Mouse (Mus musculus) left cerebral cortex, postnatal 10 days (tissue): ENCODE data around the gene Bmpr2. TPM values are rescaled to one million over a fixed set of nuclear protein-coding genes. Genes with fewer than 3 reads are reported as not detected.
A peak's percentile ranks its signal among the peaks of the same experiment; 100 is the strongest.

Source experiments
- DNase-seq, 2 experiments: peaks; one replicate each; pipeline ENCODE4 v3.0.0; 2021 to 2022; ENCODE audit warnings: low spot score in 2 of 2, mixed read lengths in 1 of 2; ENCODE audit errors: extremely low spot score in 1 of 2
- intact Hi-C: fragments of 180-260 bp; cut with DNase I; formaldehyde crosslinking; loops from one replicate; pipeline ENCODE4 v1.15.1; 2025
- total RNA-seq, 2 experiments: library from RNA; stranded (reverse); gene quantifications; 2 replicates each; pipeline ENCODE4 v1.2.3; 2021

The Bmpr2 gene
- total RNA-seq, 2 experiments from 2014 or later = 106 to 114 TPM

DNA sequence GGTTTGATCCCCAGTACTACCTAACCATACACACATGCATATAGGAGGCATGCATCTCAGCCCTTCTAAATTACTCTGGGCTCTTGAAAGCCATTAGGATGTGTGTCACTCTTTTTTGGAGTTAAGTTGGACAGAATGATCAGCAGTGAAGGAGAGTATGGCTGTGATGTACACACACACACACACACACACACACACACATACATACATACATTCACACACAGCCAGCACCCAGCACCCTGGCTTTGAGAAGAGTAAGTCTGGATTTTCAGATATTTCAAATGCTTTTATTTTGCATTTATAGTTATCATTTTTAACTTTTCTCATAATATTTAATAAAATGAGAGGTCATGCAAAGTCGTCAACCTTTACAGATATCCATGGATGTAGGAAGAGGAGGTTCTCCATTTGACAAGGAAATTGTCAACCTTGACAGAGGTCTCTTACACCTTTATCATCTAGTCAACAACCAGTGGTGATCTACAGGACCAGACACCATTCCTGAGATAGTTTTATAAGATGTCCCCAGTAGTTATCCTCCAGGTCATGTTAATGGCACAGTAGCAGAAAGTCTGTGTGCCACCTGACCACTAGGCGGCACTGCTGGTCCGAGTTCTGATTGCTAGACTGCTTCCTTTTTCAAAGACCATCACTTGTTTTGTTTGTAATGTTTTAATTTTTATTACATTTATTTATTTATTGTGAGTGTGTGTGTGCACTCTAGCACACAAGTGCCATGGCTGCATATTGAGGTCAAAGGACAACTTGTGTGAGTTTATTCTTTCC is 120.3 kb downstream of the Bmpr2 start:
- DNase-seq = peak; percentile 60 to 84
- intact Hi-C loops = loop anchor here (5.0 kb wide), 1 partner anchor 119 kb away; no protein-coding TSS in a partner anchor

DNA sequence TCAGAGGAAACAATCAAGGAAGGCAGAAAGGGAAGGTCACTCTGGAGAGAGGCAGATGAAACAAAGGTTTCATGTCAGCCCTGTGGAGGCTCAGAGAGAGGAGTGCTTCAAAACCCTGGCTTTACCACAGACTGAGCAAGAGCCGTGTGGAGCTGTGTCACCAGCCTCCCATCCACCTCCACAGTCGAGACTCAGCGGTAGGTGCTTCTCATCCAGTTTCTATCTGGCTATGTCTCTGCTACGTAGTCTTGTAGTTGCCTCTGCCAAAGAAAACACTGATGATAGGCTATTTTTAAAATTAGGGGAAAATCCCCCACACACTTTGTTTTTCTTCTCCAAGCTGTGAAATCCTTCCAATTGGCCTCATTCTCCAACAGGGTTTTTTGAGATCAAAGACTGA is 123.7 kb downstream of the Bmpr2 start:
- no peak for DNase-seq
- intact Hi-C loops = no loop called here

DNA sequence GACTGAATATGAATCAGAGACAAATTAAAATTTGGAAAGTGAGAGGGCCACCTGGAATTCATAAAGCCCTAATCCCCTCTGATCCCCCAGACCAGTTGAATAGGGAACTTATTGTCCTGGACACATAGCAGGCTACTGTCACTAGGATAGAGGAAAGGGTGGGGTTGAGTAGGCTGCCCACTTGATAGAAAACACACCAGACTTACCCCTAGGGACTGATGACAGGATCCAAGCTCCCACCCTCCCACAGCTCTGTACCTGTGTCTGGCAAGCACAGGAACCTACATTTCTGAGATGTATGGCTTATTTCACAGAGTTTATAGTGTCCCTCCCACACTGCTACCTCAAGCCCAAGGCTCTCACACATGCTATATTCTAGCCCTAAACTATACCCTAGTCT is 124.8 kb downstream of the Bmpr2 start:
- no peak for DNase-seq
- intact Hi-C loops = no loop called here

DNA sequence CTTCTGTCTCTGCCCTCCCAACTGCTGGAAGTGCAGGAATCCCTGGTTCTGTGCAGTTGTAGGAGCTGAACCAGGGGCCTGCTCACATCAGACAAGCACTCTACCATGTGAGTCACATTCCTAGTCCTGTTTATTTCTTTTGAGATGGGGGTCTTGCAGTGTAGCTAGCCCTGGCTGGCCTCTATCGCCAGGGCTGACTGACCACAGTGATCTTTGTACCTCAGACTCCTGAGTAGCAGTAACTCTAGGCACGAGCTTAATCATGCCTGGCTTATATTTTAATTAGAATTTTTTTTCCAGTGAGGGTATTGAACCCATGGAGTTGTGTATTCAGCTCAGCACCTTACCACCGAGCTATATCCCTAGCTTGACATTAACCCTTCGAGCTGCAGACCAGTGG is 128.0 kb downstream of the Bmpr2 start:
- DNase-seq = no peak
- intact Hi-C loops = no loop called here

DNA sequence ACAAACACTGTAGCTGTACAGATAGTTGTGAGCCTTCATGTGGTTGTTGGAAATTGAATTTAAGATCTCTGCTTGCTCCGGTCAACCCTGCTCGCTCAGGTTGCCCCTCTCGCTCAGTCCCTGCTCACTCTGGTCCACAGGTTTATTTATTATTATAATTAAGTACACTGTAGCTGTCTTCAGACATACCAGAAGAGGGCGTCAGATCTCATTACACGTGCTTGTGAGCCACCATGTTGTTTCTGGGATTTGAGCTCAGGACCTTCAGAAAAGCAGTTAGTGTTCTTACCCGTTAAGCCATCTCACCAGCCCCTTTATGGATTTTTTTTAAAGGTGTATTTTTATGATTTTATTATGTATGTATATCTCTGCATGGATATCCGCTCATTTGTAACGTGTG is 129.6 kb downstream of the Bmpr2 start:
- no peak for DNase-seq
- intact Hi-C loops = no loop called here

DNA sequence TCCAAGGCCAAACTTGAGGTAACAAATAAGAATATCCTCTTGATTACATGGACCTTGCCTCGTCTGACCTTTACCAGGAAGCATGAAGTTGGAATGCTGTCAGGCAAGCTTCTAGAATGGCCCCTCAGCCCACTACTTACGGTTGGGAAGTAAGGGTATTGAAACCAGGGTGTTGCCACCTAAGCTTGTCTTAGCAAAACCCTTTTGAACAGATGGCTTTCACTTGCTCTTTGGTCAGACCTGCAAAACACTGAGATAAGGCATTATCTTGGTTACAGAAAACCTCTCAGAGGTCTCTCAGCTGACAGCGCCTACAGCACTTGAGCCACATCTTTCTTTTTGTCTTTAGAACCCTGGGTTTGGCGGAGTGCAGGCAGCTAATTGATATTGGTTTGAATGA is 130.8 kb downstream of the Bmpr2 start:
- no peak for DNase-seq
- intact Hi-C loops = no loop called here

DNA sequence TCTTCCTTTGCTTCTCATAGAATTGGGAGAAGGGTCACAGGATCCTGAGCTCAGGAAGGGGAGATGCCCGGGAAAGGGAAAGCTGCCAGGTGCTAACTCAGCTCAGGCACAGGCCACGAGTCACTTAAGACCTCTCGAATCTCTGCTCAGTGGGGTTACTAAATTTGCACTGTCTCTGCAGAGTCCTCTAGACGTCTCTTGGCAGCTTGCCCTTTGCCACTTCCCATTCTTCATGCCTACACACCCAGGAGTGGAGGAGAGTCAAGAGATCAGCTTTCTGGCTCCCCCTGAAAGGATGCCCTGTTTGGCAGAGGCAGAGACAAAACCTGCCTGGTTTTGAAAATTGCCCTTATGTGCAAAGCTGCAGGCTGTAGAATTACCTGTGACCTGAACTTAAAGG is 132.3 kb downstream of the Bmpr2 start:
- intact Hi-C loops = no loop called here
- DNase-seq = peak; percentile 38 to 68

DNA sequence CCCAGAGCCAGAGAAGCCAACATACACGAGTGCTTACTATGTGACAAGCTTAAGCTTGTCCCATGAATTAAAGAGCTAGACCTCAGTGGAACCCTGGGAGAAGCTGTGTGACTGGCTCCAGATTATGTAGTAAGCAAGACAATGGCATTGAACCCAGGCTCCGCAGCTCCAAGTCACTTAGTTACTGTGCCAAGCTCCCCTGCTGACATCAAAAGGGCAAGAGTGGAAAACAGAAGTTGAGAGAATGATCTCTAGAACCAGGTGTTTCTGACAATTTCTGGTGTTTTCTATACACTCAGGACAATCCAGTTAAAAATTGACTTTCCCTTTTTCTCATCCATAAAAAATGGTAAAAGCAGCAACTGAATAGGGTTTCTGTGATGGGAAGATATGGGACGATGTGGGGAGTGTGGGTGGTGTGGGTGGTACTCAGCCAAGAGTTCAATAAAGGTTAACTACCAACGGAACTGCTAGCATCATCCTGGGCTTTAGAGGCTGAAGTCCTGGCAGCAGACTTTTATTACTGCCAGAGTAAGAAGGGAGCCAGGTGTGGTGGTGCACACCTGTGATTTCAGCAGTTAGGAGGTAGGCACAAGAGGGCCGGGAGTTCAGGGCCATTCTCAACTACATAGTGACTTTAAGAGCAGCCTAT is 134.1 kb downstream of the Bmpr2 start:
- intact Hi-C loops = no loop called here
- DNase-seq = no peak

DNA sequence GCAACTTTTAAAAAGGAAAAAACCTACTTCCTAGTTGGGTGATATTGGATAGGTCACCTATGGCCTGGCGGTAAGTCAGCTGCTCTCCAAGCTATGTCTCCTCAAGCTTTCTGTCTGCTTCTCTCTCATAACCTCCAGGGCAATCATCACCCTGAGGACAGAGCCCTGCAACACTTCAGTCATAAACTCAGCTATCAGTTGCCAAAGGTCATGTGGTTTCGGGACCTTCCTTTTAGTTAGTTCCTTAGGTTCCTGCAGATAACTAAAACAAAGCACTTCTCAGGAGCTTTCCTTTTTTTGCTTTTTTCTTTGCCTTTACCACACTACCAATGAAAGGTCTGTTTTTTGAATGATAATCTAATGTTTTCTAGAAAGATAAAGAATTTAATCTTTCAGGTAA is 136.5 kb downstream of the Bmpr2 start:
- no peak for DNase-seq
- intact Hi-C loops = no loop called here

DNA sequence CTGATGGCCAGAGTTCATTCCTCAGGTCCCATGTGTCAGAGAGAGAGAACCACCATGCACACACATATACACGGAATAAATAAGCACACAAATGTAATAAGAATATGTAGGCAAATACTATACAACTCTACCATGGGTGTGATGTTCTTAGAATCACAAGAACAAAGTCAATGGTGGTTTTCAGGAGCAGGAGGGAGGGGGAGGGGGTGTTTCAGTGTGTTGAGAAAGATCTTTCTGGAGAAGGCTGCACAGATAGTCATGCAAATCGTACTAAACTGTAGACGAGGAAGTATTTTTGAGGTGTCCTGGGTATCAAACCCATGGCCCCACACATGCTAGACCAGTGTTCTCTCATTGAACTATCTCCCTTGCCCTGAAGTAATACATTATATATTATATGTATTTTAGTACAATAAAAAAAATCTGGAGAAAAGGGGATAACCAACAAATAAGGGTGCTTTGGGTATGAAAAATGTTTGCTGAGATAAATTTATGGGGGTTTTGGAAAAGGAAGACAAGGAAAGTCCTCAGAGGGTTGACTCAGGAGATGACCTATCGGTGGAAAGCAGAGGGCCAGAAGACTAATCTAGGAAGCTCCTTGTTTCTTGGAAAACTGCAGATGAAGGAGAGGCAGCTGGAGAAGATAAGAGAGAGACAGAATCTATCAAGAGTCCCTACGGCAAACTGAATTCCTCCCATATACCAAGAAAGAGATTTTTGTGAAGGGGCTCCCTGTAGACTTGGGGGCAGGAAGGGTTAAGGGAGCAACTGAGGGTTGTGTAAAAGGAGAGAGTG is 138.1 kb downstream of the Bmpr2 start:
- no peak for DNase-seq
- intact Hi-C loops = no loop called here

DNA sequence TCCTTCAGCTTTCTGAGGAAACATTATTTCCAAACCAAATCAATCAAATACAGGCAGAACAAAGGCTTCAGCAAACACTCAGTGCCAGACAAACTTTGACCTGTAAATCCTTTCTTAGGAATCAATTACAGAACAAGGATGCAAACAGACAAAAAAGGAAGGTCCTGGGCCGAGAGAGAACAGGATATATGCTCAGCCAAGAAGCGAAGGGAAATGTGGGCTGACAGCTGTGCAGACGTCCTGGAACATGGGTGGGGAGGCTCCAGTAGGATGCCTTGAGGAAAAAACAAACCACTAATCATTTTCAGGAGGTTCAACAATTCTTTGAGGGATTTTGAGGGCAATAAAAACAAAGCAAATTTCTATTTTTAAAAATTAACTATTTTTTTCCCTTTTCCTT is 139.4 kb downstream of the Bmpr2 start:
- peak in 1 of 2 experiments; percentile 35 for DNase-seq
- intact Hi-C loops = no loop called here

DNA sequence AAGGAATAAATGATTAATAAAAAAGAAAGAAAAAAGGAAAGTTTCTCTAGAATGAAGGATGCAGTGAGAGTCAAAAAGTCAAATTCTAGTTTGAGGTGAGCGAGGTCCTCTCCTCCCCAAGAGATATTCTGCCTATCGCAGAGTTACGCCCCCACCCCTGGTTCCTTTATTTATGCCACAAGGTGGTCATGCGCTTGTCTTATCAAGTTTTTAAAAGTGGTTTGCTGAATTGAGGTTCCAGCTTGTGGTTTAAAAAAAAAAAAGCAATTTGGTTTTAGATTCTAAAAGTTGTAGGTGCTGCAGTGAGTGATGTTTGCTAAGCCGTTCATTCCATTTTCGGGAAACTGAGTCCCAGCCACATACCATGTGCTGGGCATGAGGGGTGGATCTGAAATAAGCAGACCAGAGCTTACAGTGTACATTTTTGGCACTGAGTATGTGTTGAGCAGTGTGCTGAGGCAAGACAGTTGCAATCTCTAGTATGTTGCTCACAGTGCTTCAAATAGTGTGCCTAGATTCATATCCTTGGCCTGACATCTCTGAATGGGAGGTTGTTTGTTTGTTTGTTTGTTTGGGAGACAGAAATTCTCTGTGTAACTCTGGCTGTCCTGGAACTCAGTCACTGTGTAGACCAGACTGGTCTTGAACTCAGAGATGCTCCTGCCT is 141.6 kb downstream of the Bmpr2 start:
- intact Hi-C loops = no loop called here
- no peak for DNase-seq

DNA sequence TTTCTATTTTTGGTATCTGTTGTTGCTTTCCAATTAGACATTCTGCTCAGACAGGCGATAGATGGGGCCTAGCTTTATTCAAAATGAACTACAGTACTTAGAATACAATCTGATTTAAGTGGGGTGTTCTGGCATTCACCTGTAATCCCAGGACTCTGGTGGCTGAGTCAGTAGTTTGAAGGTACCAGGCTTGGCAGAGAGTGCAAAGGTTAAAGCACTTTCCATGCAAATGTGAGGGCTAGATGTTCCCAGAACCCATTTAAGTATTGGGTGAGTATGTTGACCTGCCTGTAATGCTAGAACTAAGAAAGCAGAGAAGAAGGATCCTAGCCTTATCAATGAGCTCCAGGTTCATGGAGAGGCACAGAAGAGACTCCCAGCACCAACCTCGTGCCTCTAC is 142.7 kb downstream of the Bmpr2 start:
- intact Hi-C loops = no loop called here
- DNase-seq = no peak

DNA sequence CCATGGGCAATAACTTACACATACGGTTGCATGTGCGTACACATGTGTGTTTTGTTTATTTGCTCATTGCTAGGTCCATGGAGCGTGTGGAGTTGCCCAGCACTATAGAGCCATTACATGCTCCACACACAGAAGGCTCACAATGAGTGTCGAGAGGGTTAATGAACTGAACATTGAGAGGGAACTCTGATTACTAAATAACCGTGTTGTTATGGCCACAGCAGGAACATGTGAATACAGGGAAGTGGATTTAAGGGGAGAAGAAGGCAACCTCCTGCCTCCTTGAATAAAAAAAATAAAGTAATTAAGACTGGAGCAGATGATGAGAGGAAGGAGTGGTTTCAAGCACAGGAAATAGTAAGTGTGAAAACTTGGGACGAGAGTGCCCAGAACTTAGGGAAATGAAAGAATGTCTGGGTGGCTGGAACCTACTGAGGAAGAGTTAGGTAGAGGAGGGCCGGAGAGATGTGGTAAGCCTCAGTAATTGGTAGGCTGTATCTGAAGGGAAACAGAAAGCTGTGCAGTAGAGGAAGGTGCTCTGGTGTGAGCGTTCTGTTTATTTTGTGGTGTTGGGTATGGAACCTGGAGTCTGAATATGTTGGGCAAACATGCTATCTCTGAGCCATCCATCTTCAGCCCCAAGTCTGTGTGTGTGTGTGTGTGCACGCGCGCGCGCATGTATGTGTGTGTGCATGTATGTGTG is 143.8 kb downstream of the Bmpr2 start:
- no peak for DNase-seq

DNA sequence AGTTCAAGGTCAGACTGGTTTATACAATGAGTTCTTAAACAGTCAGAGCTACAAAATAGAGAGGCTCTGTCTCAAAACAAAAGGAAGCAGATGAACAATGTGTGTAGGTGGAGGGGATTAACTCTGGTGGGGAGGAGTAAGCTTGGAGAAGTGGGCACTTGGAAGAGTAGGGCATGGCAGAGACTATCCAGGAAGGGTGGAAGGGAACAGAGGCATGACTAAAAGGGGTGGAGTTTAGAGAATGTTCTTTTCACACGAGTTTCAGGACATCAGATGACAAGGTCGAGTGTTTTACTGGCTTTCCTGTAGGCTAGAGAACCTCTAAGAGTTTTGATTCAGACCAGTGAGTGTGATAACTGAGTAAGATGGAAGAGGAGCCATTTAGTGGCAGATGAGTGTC is 144.5 kb downstream of the Bmpr2 start:
- DNase-seq = no peak
- intact Hi-C loops = no loop called here

More for the DNA sequence above, 143.8 kb downstream of the Bmpr2 start:
- intact Hi-C loops = no loop called here

DNA sequence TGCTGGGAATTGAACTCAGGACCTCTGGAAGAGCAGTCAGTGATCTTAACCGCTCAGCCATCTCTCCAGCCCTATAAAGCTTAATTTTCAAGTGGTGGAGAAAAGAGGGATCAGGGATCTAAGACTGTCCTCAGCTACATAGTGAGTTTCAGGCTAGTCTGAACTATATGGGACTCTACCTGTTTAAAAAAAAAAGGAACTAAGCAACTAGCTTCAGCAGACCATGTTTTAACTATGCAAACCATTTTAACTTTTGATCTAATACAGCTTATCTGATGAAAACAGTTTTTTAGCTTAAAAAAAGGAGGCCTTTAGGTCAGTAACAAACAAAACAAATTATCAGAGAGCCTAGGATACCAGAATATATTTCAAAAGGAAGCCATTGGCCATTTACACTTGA is 147.7 kb downstream of the Bmpr2 start:
- intact Hi-C loops = no loop called here
- DNase-seq = no peak

DNA sequence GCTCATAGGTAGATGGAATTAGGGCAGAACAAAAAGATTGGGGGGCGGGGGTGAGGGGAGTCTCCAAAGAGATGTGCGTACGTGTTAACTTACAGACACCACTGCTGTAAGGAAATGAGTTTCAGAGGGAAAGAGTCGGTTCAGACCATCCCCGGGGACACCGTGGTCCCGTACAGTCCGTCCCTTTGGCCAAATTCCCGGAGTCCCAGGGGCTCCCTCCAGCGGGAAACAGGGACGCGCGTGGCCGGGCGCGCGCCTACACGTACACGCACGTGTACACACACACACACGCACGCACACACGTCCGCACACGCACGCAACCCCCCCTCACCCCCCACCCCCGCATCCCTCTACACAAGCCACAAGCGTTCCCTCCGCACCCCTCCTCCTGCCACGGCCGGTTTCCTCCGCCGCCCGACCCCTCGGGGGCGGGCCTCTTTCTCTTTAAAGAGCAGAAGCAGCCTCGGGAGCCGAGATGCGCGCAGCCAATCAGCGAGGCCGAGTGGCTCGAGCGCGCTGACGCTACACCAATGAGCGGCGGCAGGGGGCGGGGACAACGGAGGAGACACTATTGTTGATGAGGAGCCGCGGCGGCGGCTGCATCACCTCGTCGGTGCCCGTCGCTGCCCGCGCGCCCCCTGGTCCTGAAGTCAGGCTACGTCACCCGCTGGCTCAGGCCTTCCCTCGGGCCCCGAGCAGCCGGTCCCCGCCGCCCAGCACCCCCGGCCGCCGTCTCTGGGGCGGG is 149.4 kb downstream of the Bmpr2 start, which contains the start of gene Fam117b:
TSS of gene Fam117b (plus strand) at position 594 of the 745 bp plus-strand sequence.
- peak; percentile 97 to 99 for DNase-seq
- intact Hi-C loops = no loop called here
